Mouse (Mus musculus) heart, postnatal 36 days (tissue): ENCODE measurements around the gene Arl4a. TPM values are rescaled to one million over a fixed set of nuclear protein-coding genes. Genes with fewer than 3 reads are reported as not detected.

Experiments used
- DNase-seq, 2 experiments: peaks; one replicate each; pipeline ENCODE4 v3.0.0; 2021 to 2022
- intact Hi-C: fragments of 180-260 bp; cut with DNase I; formaldehyde crosslinking; loops from one replicate; pipeline ENCODE4 v1.15.1; 2025
- total RNA-seq, 2 experiments: library from RNA; stranded (reverse); gene quantifications; 2 replicates each; pipeline ENCODE4 v1.2.3; 2021

Arl4a gene
- total RNA-seq: 10 to 100 TPM; 21.1 to 28.3 TPM

- peak; percentile 89 to 95 for DNase-seq
- intact Hi-C loops: loop anchor here (5.0 to 10.0 kb wide), 3 partner anchors 86 to 1253 kb away; partner anchors contain the start of genes Dock4 and Zfp277
These were observed at the start of gene Arl4a for GRCm38 (mm10) chr12:40037876-40038463. Gene Arl4a, minus strand, starts transcription at chr12:40038025.

DNA sequence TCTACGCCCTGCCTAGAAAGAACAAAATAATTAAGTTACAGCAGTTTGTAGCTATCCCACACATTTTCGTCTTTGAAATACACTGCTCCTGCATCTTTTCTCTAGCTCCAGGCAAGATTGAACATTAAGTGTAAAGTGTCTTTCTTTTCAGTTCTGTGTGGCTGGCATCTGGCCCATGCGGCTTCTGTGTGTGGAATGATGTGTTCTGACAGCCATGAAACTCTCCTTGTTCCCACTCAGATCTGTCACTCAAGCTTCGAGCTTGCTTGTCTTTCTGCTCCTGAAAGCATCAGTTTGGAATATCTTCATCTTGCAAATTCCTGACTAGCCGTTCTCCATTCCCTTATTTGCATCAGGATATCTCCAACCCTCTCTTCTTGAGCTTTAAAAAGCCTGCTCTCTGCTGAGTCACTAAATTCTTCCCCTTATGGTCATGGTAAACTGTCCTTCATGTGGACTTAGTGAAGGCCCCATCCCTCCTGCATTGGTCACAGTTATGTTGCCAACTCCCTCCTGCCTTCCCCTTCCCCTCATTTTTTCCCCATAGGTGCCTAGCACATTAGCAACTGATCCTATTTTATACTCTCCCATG, 48.0 kb upstream of the Arl4a start:
- intact Hi-C loops: loop anchor here (10.0 kb wide), 1 partner anchor 739 kb away; no protein-coding TSS in a partner anchor
- DNase-seq: no peak

- DNase-seq: peak in 1 of 2 experiments; percentile 1
- intact Hi-C loops: loop anchor here (1.0 to 10.0 kb wide), 3 partner anchors 82 to 742 kb away; no protein-coding TSS in a partner anchor
These were observed 44.8 kb upstream of the Arl4a start for GRCm38 (mm10) chr12:40082453-40083238.

- DNase-seq: no peak
- intact Hi-C loops: loop anchor here (1.0 to 10.0 kb wide), 3 partner anchors 82 to 743 kb away; no protein-coding TSS in a partner anchor
These were observed 44.2 kb upstream of the Arl4a start for GRCm38 (mm10) chr12:40082048-40082447.

DNA sequence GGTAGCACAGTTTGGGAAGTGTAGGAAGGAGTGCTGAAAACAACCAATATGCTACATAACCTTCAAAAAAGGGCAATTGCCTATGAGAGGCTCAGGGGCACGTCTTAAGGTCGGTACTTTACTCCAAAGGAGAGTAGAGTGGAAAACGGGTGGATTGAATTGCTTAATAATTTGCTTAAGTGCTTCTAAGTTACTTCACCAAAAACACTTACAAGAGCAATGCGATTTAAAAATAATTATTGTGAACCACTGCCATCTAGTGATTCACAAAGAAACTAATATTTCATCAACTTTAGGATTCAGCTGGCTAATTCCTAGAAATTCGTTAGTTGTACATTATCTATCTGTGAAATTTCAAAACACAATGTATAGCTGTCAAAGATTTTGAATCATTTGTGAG, 35.8 kb upstream of the Arl4a start:
- DNase-seq: no peak
- intact Hi-C loops: loop anchor here (2.0 kb wide), 1 partner anchor 563 kb away; no protein-coding TSS in a partner anchor

GRCm38 (mm10) chr12:40047024-40047423, 9.2 kb upstream of the Arl4a start:
- no peak for DNase-seq
- intact Hi-C loops: loop anchor here (10.0 kb wide), 1 partner anchor 1912 kb away; no protein-coding TSS in a partner anchor

GRCm38 (mm10) chr12:40043816-40044585, 6.2 kb upstream of the Arl4a start:
- intact Hi-C loops: loop anchor here (10.0 kb wide), 1 partner anchor 1909 kb away; no protein-coding TSS in a partner anchor
- no peak for DNase-seq

DNA sequence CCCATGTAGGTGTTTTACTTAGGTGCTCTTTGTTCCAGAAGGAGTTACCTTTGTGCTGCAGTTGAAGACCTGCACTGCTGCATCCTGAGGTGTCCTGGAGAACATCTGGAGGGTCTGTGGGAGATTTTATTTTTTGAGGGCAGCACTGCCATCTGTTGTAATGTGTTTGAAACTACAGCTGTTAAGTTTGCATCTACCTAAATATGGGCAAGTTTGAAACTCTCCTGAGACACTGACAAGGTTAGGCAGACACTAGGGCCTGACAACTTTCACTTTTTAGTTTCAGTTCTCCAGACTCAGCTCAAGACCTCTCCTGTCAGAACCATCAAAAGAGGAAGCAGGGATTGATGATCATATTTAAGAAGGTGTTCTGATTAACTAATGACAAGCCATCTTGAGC, 2.2 kb upstream of the Arl4a start:
- intact Hi-C loops: loop anchor here (1.0 to 10.0 kb wide), 3 partner anchors 375 to 1905 kb away; no protein-coding TSS in a partner anchor
- DNase-seq: peak; percentile 17 to 48

DNA sequence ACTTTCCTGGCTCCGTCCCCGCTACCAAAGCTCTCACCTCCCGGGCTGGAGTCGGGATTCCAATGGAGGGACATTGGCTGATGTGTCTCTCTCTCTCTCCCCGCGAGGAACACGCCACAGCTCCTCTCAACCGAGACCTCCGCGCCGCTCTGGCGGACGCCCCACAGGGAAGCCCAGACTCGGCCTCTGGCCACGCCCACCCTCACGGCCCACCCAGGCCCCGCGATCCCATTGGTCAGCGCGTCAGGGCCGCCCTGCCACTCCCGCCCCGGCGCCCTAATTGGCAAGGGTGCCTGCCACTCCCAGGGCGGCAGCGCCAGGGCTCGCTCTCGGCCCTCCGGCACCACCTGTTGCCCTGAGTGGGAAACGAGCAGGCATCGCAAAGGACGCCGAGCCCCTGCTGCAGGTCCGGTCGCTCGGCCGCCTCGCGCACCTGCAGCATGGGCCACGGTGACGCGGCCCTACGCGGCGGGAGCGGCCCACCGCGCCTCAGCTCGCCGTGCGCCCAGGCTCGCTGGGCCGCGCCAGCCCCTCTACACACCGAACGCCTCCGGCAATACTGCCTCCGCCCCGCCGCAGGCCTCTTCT, 505 bp downstream of the Arl4a start:
- DNase-seq: peak; percentile 99
- intact Hi-C loops: loop anchor here (5.0 to 10.0 kb wide), 3 partner anchors 85 to 1253 kb away; partner anchors contain the start of genes Dock4 and Zfp277

DNA sequence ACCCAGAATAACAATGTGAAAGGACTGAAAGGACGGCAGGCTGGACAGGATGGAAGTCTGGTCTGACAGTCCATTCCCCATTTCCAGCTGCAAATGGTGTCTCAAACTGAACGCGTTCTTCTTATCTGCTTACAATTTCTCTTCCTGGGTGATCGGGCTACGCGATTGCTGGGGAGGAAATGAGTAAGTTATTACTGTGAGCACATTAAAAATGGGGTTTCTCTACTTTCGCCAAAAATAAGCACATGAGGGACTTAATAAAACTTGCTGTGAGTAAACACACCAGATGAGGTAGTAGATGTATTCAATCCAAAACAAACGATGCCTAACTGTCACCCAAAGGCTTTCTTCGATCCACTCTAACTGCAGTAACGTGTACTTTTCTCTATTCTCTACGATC, 1.2 kb downstream of the Arl4a start:
- peak; percentile 12 to 45 for DNase-seq
- intact Hi-C loops: loop anchor here (1.0 to 10.0 kb wide), 4 partner anchors 19 to 1252 kb away; partner anchors contain the start of genes Dock4 and Zfp277

- intact Hi-C loops: loop anchor here (5.0 to 10.0 kb wide), 3 partner anchors 83 to 1251 kb away; partner anchors contain the start of genes Dock4 and Zfp277
- no peak for DNase-seq
These were observed 2.3 kb downstream of the Arl4a start for GRCm38 (mm10) chr12:40035506-40035905.

GRCm38 (mm10) chr12:40029201-40029600, 8.6 kb downstream of the Arl4a start:
- no peak for DNase-seq

DNA sequence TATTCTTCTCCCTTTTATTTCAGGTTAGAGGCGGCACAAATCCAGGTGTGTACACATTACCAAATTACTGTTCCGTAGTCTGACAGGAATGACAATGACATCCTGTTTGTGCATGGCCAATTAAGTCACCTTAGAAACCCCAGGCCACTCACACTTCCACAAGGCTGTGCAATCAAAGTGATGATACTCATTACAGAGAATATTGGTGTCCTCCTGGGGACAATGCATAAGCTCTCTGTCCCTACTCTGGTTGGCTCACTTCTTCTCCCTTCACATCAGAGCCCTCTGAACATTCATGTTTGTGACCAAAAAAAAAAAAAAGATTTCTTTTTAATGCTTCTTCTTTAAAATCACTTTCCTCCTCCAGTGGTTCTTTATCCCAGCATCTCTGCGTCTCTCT, 10.0 kb downstream of the Arl4a start:
- DNase-seq: no peak
- intact Hi-C loops: no loop called here

More at GRCm38 (mm10) chr12:40029201-40029600, 8.6 kb downstream of the Arl4a start:
- intact Hi-C loops: no loop called here

- intact Hi-C loops: no loop called here
- DNase-seq: no peak
These were observed 10.4 kb downstream of the Arl4a start for GRCm38 (mm10) chr12:40027444-40027843.

DNA sequence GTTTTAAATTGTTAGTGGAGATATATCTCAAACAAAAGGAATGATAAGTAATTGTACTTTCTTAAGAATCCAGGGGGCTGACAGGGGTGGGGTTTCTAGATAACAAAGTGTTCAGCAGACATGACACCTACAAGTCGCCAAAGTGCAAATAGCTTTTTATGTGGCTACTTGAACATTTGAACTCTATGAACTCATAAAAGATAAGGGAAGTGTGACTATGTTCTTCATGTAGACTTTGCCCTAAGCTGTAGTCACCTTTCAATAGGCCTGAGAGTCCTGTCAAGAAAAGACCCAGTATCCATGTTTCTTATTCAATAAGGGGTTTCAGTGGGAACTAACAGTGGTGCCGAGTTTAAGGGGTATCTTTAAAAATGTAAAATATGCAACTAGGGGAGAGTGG, 13.9 kb downstream of the Arl4a start:
- intact Hi-C loops: no loop called here
- no peak for DNase-seq

DNA sequence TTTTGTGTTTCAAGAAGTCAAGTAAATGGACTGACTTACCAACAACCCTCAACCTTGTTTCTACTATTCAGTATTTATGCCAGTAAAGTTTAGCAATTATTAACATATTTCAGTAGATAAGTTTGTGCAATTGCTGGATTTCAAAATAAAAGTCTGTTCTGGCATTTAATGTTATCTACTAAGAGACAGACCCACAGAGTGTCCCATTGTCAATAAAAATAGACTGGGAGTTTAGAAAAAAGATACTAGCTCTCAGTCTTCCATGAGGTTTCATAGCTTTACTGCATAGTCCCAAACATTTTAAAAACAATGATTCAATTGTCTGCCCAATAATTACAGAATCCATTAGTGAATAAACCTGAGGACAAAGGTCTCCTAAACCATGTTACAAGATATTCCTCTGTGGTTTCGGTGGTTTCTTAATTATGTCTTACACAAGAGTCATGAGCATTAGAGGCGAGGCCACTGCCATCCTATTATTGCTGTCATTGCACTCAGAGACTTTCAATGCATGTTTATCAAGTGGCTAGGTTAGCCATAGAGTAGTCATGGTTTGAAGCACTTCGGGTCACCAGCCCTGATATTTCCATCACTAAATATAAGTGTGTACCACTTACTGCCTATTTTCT, 14.7 kb downstream of the Arl4a start:
- intact Hi-C loops: no loop called here

DNA sequence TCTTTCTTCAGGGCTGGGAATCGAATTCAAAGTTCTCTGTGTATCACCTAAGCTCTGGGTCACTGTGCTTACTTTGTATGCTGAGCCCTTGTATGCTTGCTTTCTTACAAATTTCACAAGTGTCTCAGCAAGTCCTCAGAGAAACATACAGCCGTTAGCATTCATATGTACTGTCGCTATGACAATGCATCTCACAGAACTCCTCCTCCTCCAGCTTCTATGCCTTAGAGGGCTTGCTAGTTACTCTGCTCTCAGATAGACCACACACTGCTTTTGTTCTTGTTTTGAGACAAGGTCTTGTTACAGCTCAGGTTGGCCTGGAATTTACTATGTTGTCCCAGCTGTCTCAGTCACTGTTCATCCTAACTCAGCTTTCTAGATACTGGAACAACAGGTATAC, 15.5 kb downstream of the Arl4a start:
- no peak for DNase-seq
- intact Hi-C loops: no loop called here

More for the DNA sequence above, 14.7 kb downstream of the Arl4a start:
- no peak for DNase-seq

GRCm38 (mm10) chr12:40017955-40018505, 19.8 kb downstream of the Arl4a start:
- no peak for DNase-seq
- intact Hi-C loops: loop anchor here (1.0 kb wide), 2 partner anchors 18 to 62 kb away; no protein-coding TSS in a partner anchor
